Mouse (Mus musculus) kidney, embryonic 16.5 days (tissue): Measurements from ENCODE around the gene Megf6. TPM values are rescaled to one million over a fixed set of nuclear protein-coding genes. Genes with fewer than 3 reads are reported as not detected.

Source experiments
- ATAC-seq: fragments of 200-750 bp; cut with Nextera tagmentation; 2 replicates; pipeline ENCODE4 v1.8.0; 2017; ENCODE audit warnings: moderate TSS enrichment; ENCODE audit not compliant: low FRiP score, low TSS enrichment
- H3K27ac ChIP-seq: fragments of 300-500 bp; sonication (generic); 2 replicates; pipeline ENCODE4 v1.5.1; 2014; ENCODE audit warnings: low read length
- H3K27me3 ChIP-seq: fragments of 300-500 bp; sonication (generic); 2 replicates; pipeline ENCODE4 v1.6.1; 2014; ENCODE audit warnings: low read length, control low read depth, mixed read lengths; ENCODE audit not compliant: insufficient read depth
- H3K36me3 ChIP-seq: fragments of 300-500 bp; sonication (generic); 2 replicates; pipeline ENCODE4 v1.6.1; 2014; ENCODE audit warnings: low read length, control low read depth, mixed read lengths; ENCODE audit not compliant: insufficient read depth
- H3K4me1 ChIP-seq: fragments of 300-500 bp; sonication (generic); 2 replicates; pipeline ENCODE4 v1.6.1; 2014; ENCODE audit warnings: low read length, control low read depth, mixed read lengths; ENCODE audit not compliant: insufficient read depth
- H3K4me2 ChIP-seq: fragments of 300-500 bp; sonication (generic); replicated peaks from 2 replicates; pipeline ENCODE4 v1.6.1; 2014; ENCODE audit warnings: low read depth, low read length
- H3K4me3 ChIP-seq: fragments of 300-500 bp; sonication (generic); 2 replicates; pipeline ENCODE4 v1.5.1; 2014; ENCODE audit warnings: mild to moderate bottlenecking, low read length
- H3K9ac ChIP-seq: fragments of 300-500 bp; sonication (generic); replicated peaks from 2 replicates; pipeline ENCODE4 v1.6.1; 2014; ENCODE audit warnings: low read length
- H3K9me3 ChIP-seq: fragments of 300-500 bp; sonication (generic); 2 replicates; pipeline ENCODE4 v1.6.1; 2016; ENCODE audit warnings: low read length, control low read depth
- WGBS: fragments of 180-500 bp; shearing (Covaris S2); extraction: QIAGEN DNeasy Blood & Tissue Kit; methylation state at CpG from one replicate; pipeline ENCODE4 v1.1.7; 2014; 5-methylcytosine and 5-hydroxymethylcytosine counted together
- polyA plus RNA-seq: library from polyadenylated mRNA; unstranded; fragments of >200 nt; fragmentation: Nextera tagmentation; extraction: Ambion mirVana; gene quantifications from 2 replicates; pipeline ENCODE4 v1.2.1, GENCODE M21; 2015

The Megf6 gene
- polyA plus RNA-seq, 1 experiment from 2014 or later, result 15.7 TPM

DNA sequence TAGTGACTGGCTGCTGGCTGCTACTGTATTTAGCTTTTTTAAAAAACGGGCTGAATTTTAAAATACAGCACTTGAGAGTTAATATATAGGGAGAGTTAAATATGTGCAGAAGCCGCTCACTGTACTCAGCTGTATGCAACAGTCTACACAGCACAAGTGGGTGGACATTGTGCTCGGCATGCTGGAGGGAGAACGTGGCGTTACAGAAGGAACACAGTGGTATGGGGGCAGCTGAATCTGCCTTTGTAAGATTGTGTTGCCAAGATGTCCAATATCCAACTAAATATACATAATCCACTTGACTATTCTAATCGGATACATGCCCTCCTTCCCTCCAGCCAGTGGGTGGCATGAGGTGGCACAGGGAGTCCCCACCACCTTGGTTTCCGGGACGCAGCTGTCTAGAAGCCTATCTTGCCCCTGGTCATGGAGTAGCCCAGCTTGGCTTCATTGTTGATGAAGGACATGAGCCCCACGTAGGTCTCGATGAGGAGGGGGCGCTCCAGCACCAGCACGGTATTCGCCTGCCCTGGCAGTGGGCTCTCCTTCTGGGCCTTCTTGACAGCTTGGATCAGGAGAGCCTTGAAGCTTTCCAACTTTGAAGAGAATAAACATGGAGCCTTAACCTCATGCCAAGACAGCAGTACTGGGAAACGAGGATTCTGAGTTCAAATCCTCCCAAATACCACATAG lies 12.4 kb upstream of the Megf6 start:
- H3K27me3 ChIP-seq, result no peaks in the 10 kb centered on the region
- no peaks in the 10 kb centered on the region for H3K9me3 ChIP-seq
- ATAC-seq, result no peak
- WGBS, result 92% methylated on average over 14 of the region's 14 CpGs
- peaks cover 15% of the 10 kb centered on the region for H3K4me1 ChIP-seq
- peaks cover 29% of the 10 kb centered on the region for H3K36me3 ChIP-seq
- no peak overlapping the region for H3K4me3 ChIP-seq
- no peak overlapping the region for H3K27ac ChIP-seq
- no peak overlapping the region for H3K4me2 ChIP-seq
- no peak overlapping the region for H3K9ac ChIP-seq

DNA sequence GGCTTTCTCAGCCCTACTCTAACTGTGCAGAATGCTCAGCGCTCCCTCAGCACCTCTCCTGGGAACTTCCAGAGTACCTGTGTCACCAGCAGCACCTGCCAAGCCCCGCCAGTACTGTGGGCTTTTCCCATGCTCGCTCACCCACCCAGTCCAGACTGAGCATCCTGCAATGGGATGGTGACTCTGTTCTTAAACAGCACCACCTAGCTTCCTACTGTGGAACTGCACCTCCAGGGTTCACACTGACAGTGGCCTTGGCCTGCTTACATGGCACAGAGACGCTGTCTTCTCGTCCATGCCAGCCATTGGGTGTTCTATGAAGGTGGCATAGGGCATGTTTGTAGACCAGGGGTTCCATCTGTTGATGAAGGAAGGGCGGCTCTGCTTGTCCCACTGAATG lies 11.5 kb upstream of the Megf6 start:
- peaks cover 15% of the 10 kb centered on the region for H3K4me1 ChIP-seq
- peaks cover 29% of the 10 kb centered on the region for H3K36me3 ChIP-seq
- WGBS, result 17% methylated on average over 6 of the region's 6 CpGs
- no peak overlapping the region for H3K27ac ChIP-seq
- H3K9ac ChIP-seq, result no peak overlapping the region
- H3K27me3 ChIP-seq, result no peaks in the 10 kb centered on the region
- H3K4me3 ChIP-seq, result peak overlapping the region; percentile 78; the same call in 1 of the 2 replicates
- H3K4me2 ChIP-seq, result no peak overlapping the region
- H3K9me3 ChIP-seq, result no peaks in the 10 kb centered on the region
- no peak for ATAC-seq

DNA sequence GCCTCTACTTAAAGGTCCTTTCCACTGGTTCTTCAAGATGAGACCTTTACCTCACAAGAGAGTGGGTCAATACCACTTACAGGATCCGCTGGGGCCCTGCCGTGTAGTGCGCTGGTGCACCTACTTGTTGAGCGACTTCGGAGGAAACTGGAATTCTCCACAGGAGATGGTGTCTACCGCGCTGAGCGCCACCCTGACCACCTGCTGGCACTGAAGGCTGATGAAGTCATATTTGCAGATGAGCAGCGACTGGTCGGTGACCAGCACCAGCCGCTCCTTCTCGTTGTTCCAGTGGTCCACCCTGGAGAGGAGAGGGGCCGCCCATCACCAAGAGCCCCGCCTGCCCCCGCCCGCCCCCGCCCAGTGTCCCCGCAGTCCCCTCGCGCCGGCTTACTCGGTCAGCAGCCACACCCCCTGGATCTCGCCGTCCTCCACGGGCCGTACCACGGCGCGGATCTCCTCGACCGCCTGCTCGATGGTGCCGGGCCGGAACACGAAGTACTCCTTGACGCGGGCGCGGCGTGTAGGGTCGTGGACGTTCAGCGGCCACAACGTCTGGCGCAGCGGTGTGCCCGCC lies 10.5 kb upstream of the Megf6 start:
- peak; percentile 65 for ATAC-seq
- Histone ChIP-seq H3K27me3 (no peaks in the 10 kb centered on the region), H3K4me2 (peak overlapping the region; percentile 75), H3K4me3 (peak overlapping the region; percentile 78), H3K9ac (peak overlapping the region; percentile 84), H3K27ac (peak overlapping the region; percentile 58; the same call in 1 of the 2 replicates), H3K9me3 (no peaks in the 10 kb centered on the region), H3K4me1 (peaks cover 15% of the 10 kb centered on the region), H3K36me3 (peaks cover 29% of the 10 kb centered on the region)
- 2% methylated on average over 47 of the region's 47 CpGs for WGBS

DNA sequence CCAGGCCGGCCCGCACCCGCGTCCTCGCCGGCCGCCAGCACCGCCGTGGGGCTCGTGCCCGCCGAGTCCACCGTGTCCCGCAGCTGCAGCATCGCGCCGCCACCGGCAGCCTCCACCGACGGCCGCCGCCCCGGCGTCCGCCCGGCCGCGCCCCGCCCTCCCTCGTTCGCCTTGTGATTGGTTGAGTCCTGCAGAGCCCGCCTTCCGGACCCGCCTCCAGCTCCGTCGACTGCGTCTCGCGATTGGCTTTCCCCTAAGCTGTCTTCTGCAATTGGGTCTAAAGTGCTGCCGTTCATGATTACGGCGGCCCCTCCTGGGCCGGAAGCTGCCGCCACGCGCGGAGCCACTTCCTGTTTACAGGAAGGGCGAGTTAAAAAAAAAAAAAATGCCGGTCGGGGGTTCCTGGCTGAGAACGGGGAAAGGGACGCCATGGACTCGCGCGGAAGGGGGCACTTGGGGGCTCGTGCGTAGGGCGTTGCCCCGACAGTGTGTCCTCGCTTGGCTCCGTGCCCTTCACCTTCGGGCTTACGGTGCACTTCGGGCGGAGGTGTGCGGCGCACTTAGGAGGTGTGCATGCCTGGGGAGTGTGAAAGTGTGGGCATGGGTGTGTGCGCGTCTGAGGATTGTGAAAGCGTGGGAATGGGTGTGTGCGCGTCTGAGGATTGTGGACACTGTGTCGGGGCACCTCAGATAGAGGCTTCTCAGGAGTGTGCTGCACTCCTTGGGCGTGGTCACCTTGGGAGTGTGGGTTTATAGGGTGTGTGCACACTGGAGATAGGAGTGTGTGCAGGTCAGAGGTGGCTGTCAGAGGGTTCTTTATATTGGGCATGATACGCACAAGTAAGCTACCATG lies 9.8 kb upstream of the Megf6 start, which contains the start of gene Tprgl:
Gene Tprgl (minus strand): TSS at position 129 of the 853 bp plus-strand sequence.
- Histone ChIP-seq H3K4me2 (peak within 1 kb of the TSS; percentile 94), H3K9me3 (no peaks in the 10 kb centered on the region), H3K27me3 (no peaks in the 10 kb centered on the region), H3K4me1 (peaks cover 15% of the 10 kb centered on the region), H3K27ac (peak within 1 kb of the TSS; percentile 58; the same call in 1 of the 2 replicates), H3K4me3 (peak within 1 kb of the TSS; percentile 78), H3K9ac (peak within 1 kb of the TSS; percentile 84), H3K36me3 (peaks cover 27% of the 10 kb centered on the region)
- WGBS, result under 1% methylated on average over 75 of the region's 75 CpGs
- peak; percentile 97 for ATAC-seq

DNA sequence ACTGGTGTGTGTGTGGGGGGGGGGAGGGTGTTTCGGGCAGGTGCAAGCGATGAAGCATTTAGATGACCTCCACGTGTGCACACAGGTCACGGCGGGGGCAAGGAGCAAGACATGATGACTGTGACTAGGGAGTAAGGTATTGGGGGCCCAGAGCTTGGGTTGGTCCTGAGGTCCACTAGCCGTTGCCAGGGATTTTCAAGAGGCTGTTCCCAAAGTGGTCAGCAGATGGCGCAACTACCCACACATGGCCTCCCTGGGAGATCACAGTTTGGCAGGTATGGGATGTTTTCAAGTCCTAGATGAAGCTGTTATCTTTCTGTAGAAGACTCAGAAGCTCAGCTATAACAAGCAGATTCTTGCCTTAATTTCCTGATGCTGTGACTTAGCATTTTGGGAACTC lies 7.2 kb upstream of the Megf6 start:
- no peak for ATAC-seq
- Histone ChIP-seq H3K36me3 (peaks cover 3% of the 10 kb centered on the region), H3K9me3 (no peaks in the 10 kb centered on the region), H3K4me1 (peaks cover 15% of the 10 kb centered on the region), H3K9ac (no peak overlapping the region), H3K27ac (no peak overlapping the region), H3K4me2 (no peak overlapping the region), H3K27me3 (peaks cover 4% of the 10 kb centered on the region; the same call in 1 of the 2 replicates), H3K4me3 (no peak overlapping the region)
- WGBS, result 7% methylated on average over 7 of the region's 7 CpGs

DNA sequence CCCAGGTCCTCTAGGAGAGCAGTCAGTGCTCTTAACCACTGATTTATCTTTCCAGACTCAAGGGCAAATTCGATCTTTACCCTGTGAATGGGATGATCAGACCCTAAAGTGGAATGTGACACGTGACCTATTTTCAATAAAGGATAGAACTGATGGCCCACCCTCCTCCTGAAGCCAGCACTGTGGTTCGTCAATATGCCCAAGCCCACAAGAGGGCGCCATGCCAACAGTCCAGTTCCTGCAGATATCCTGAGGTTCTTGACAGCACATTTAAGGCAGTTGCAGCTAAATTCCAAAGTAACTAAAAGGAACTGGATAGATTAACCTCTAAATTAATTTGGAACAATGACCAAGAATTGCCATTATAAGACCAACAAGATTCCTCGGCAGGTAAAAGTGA lies 3.5 kb upstream of the Megf6 start:
- no peak overlapping the region for H3K27ac ChIP-seq
- H3K4me2 ChIP-seq, result no peak overlapping the region
- WGBS, result 26% methylated on average over 5 of the region's 5 CpGs
- no peak overlapping the region for H3K9ac ChIP-seq
- H3K4me3 ChIP-seq, result no peak overlapping the region
- no peaks in the 10 kb centered on the region for H3K9me3 ChIP-seq
- H3K4me1 ChIP-seq, result peaks cover 16% of the 10 kb centered on the region
- peaks cover 38% of the 10 kb centered on the region for H3K27me3 ChIP-seq
- H3K36me3 ChIP-seq, result no peaks in the 10 kb centered on the region
- ATAC-seq, result no peak

DNA sequence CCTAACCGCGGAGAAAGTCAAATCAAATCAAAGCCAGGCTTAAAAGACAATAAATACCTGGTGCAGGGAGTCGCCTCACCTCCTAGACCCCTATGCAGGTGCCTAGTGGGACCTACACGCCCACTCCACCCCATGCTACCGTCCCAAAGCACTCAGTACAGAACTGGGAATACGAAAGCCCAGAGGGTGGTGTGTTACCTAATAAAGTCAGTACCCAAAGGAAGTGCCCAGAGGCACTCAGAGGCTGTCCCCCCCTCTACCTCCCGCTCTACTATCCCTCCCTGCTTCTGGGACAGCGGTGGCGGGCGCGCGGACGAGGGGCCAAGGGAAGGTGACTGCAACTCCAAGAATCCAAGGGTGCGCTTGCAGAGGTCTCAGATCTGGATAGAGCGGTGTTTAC lies 509 bp upstream of the Megf6 start:
- WGBS, result 1% methylated on average over 15 of the region's 15 CpGs
- peak overlapping the region; percentile 95 for H3K4me2 ChIP-seq
- H3K9ac ChIP-seq, result peak overlapping the region; percentile 51

DNA sequence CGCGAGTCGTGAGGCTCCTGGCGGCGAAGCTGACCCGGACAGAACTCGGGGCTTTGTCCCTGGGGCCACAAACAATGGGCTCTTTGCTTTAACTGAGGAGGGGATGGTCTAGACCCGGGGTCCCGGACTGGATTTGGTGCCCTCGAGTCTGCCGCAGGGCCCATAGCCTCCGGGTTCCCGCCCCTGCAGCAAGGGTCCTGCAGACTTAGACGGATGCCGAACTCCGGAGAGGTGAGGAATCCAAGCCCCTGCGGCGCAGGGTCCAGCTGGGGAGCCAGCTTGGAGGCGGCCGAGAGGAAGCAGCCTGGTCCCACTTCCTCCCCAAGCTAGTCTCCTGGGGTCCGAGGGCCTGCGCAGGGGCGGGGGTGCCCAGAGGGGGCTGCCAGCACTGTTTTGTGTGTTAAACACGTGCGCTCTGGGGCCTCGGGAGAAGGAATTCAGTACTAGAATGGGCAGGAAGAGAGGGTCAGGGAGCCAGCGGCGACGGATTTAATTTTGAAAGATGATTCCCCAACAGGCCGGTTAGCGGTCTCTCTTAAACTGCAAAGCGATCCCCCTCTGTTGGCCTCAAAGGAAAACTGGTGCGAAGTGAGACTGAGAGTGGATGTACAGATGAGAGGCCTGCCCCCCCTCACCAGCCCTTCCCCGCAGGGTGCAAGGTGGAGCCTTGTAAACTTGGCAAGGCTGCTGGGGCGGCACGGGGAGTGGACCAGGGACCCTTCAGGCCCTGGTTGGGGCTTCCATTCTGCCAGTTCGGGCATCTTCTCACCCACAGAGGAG lies 811 bp downstream of the Megf6 start:
- Histone ChIP-seq H3K4me2 (peak overlapping the region; percentile 95), H3K27me3 (peaks cover 50% of the 10 kb centered on the region), H3K27ac (no peak overlapping the region), H3K36me3 (no peaks in the 10 kb centered on the region), H3K9ac (peak overlapping the region; percentile 61), H3K9me3 (no peaks in the 10 kb centered on the region), H3K4me1 (peaks cover 16% of the 10 kb centered on the region), H3K4me3 (peak overlapping the region; percentile 62)
- whole genome bisulfite sequencing, result 1% methylated on average over 36 of the region's 37 CpGs
- ATAC-seq, result peak; percentile 11

More for the DNA sequence above, 509 bp upstream of the Megf6 start:
- Histone ChIP-seq H3K4me3 (peak overlapping the region; percentile 62), H3K9me3 (no peaks in the 10 kb centered on the region), H3K4me1 (peaks cover 16% of the 10 kb centered on the region), H3K27ac (no peak overlapping the region), H3K36me3 (no peaks in the 10 kb centered on the region), H3K27me3 (peaks cover 50% of the 10 kb centered on the region)
- peak; percentile 47 for ATAC-seq

DNA sequence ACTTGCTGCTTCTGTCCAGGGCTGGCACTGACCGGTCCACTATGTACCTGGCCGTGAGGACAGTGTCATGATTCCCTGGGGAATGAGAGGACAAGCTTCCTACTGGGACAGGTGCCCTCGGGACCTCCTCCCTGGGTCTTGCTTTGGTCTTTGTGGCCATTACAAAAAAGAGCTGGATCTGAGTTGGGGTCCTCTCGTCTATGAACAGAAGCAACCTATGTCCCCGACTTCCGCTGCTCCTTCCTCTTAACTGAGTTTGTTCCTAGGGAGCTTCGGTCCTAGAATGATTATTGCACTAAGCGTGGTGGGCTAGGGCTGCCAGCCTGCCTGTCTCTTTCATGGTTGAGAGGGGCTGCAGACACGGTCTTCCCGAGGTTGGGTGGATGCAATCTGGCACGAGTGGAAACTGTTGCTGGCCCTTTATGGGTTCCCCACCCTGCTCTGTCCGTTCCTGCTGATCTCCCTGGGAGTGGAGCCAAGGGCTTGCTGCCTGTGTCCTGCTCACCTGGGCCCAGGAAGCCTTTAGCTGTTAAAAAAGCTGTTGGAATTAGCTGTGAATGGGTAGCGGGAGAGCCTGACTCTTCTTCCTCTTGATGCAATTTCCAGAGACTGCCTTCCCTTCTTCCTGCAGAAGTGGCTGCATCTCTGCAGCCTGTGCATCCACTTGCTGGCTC lies 1.5 kb downstream of the Megf6 start:
- Histone ChIP-seq H3K4me2 (peak overlapping the region; percentile 95), H3K4me3 (peak overlapping the region; percentile 62; the same call in 1 of the 2 replicates), H3K9ac (no peak overlapping the region), H3K36me3 (no peaks in the 10 kb centered on the region), H3K9me3 (no peaks in the 10 kb centered on the region), H3K4me1 (peaks cover 16% of the 10 kb centered on the region), H3K27ac (no peak overlapping the region), H3K27me3 (peaks cover 50% of the 10 kb centered on the region)
- 39% methylated on average over 13 of the region's 13 CpGs for WGBS
- no peak for ATAC-seq
